Mouse (Mus musculus) spleen, embryonic (tissue): ENCODE results near the gene Ddx19a.
"Not testable (repeated sequence)": the region's sequence is repeated elsewhere in the genome, so short reads cannot be mapped to it uniquely, and the experiment has no call there.

Source experiments
- CTCF ChIA-PET: fragments of 350-600 bp; sonication (Branson Sonifier 250); formaldehyde crosslinking; loops from one replicate; lab custom pipeline; 2022; lab: Charles Lee

Gene Ddx19a

DNA sequence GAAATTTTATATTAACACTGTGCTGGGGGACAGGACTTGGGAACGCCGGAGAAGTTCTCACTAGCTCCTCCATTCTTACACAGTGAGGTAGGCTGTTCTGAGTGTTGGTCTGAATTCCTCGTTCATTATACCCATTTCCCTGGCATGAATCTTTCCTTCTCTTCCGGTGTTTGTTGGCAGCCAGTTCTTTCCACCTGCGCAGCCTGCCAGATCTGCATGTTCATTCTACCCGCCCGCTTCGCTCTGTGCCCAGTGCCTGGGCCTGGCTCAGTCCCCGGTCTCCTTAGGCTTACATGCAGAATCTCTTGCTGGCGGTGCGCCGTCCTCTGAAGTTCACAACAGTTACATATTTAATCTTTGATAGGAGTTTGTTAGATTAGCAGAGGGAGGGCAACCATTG, 61.4 kb downstream of the Ddx19a start:
- CTCF ChIA-PET = no interaction called here

DNA sequence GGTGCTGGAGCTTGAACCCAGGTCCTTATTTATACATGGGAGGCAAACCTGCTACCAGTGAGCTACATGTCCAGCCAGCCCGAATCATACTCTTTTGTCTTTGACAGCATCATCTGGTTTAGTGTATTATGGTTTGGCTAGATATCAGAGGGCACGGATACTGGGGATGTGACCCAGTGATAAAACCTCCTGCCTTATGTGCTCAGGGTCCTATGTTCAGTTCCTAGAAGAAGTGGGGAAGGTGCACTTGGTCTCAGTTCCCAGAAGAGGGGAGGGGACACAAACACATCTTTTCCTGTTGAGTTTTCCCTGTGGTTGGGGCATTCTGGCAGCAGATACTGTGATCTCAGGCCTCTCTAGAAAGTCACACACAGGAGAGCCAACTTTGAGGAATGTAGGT, 64.3 kb downstream of the Ddx19a start:
- CTCF ChIA-PET = no interaction called here

DNA sequence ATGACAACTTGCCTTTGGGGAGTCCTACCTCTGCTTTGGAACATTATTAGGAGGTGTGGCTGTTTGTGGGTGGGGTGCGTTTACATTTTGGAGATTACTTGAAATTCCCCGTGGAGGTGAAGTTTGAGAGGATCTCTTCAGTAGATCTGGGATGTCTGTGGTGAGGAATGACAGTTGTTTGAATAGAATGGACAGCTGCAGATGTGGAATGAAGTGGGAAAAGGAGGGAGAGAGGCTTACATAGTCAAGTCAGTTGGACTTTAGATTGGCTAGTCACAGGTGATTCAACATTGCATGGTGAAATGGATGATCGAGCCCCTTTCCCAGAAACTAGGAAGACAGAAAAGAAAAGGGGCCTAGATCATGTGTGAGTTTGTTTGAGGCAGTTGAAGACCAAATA, 65.2 kb downstream of the Ddx19a start:
- CTCF ChIA-PET = no interaction called here

DNA sequence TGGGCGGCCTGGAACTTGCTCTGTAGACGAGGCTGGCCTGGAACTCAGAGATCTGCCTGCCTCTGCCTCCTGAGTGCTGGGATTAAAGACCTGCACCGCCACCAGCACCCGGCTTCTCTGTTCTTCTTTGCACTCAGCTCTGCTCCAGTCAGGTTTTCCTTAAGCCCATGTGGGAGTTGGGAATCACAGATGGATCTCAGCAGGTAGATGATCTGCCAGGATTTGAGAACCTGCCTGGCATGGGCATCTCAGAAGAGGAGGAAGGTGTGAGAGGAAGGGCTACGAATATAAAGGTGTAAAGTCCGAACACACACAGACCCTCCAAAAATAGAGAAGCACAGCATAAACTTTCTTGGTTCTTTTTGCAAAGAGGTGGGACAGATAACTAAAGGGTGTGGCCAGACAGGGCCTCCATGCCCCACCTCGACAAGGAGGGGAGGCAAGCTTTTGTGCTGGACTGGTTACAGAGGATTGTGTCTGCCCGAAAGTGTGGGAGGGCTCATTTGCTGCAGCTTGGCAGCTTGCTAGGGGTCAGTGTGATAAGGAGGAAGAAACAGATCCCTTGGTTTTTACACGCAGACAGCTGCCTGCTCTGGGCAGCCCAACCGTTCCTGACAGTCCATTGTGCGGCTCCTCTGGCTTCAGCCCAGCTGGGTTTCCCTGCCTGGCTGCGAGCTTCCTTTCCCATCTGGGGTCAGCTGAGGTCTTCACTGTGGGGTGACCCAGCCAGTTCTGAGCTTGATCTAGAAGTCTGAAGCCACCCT, 66.2 kb downstream of the Ddx19a start:
- CTCF ChIA-PET = no interaction called here

DNA sequence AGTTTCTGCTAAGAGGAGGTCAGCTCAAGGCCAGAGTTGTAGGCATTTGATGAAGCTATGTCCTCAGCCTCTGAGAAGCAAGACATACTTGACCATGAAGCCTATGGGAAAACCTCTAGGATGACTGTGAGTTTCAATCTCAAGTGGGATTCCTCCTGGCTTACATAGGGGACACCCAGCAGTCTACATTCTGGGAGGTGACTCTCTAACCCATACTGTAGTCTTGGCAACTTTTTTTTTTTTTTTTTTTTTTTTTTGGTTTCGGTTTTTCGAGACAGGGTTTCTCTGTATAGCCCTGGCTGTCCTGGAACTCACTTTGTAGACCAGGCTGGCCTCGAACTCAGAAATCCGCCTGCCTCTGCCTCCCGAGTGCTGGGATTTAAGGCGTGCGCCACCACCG, 67.9 kb downstream of the Ddx19a start:
- CTCF ChIA-PET = not testable (repeated sequence)

DNA sequence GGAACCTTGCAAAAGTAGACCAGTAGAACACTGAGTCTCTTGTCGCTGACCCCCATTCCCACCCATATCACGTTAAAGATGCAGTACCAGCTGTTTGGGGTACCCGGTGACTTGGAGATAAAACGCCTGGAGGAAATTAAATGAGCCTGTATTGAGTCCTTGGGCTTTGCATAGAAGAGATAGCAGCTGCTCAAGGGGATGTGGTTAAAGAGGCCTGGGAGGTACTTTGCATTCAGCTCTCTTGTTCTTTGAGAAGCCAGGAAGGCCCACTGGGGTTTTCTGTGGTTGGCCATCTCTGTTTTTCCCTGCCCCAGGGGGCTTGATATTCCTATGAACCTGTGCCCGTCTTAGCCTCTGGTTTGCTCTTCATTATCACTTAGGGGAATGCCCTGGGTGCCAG, 68.5 kb downstream of the Ddx19a start:
- CTCF ChIA-PET = no interaction called here

DNA sequence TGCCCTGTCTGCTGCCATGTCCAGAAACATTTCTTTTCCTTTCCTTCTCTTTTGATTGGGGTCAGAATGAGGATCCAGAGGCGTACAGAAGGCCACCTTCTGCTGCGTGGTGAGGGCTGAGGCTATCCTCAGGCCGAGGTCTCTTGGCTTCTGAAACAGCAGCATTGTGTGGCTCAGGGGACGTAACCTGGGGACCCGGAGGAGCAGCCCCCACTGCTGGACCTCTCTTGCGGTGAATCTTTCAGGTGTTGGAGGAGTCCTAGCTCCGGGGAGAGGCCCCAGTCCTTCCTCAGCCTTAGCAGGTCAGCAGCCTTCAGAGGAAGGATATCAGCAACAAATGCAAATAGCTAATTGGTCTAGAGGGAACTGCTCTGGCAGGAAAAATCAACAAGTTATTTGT, 69.2 kb downstream of the Ddx19a start:
- CTCF ChIA-PET = interaction anchor here (0.7 kb wide), 1 partner anchor 9 kb away, joined by 3 read pairs; no protein-coding TSS in a partner anchor

DNA sequence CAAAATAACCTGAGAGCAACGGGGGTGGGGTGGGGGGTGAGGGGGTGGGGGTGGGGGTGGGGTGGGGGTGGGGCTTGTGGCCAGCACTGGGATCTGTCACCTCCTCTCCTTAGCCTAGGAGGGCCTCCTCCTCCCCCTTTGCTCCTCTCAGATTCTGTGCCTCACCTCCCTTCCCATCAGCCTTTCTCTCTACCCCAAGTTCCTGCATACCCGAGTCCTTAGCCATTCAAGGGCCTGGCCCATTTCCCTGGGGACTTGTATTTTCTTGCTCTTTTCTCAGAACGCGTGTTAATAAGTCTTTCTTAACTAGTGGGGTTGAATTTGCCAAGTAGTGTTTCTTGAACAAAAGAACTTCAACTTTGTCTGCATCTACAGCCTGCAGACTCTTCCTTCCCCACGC, 70.9 kb downstream of the Ddx19a start:
- CTCF ChIA-PET = no interaction called here

DNA sequence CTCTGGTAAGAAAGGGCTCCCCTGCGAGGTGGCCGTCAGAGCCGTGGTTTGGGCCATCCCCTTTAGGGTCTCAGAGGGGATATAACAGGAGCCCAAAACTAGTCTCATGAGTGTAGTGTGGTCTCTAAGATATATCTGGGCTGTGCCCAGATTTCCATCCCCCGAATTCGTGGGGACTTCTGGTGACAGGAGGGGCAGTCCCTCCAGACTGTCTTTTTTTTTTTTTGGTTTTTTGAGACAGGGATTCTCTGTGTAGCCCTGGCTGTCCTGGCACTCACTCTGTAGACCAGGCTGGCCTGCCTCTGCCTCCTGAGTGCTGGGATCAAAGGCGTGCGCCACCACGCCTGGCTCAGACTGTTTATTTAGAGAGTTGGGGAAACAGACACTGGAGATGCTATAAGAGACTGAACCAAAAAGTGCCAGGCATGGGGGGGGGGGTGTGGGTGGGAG, 71.9 kb downstream of the Ddx19a start:
- CTCF ChIA-PET = interaction anchor here (1.1 kb wide), 1 partner anchor 14 kb away, joined by 3 read pairs; no protein-coding TSS in a partner anchor
